Mouse (Mus musculus): Measurements from ENCODE around the gene Cerk. TPM values are rescaled to one million over a fixed set of nuclear protein-coding genes. Genes with fewer than 3 reads are reported as not detected.

The Cerk gene
- total and polyA plus RNA-seq, 3 experiments = 2.5 to 10.3 (median 4.4) TPM

GRCm38 (mm10) chr15:86146922-86147321 lies 39.0 kb downstream of the Cerk start:
- no peak for DNase-seq (ENCODE audit: extremely low read depth)
- dilution Hi-C loops (cut with MboI; ENCODE audit: extremely low pct_ligation_motif_present, extremely low pct_unique_long_range_greater_than_20kb, low sequenced_read_pairs) = no loop called here
- Histone ChIP-seq H3K79me2 (replicated peaks; ENCODE audit: control insufficient read depth, extremely low read depth, insufficient read depth, poor library complexity, severe bottlenecking) (no peaks in the 10 kb centered on the region), H3K4me3 (replicated peaks in 1 of 3; ENCODE audit: low read depth in 2 of 3, low read length in 2 of 3, poor library complexity in 1 of 3) (no peak overlapping the region), H3K27me3 (replicated peaks) (peaks cover 3% of the 10 kb centered on the region), H3K27ac (ENCODE audit: insufficient read depth, low read depth) (no peak overlapping the region), H3K36me3 (replicated peaks in 1 of 2; ENCODE audit: control insufficient read depth in 1 of 2, insufficient read depth in 1 of 2, low read length in 1 of 2) (peaks cover 25 to 42% of the 10 kb centered on the region in 2 experiments), H3K9ac (ENCODE audit: insufficient read depth, low read depth) (no peak overlapping the region), H3K4me2 (ENCODE audit: insufficient read depth, low read depth, poor library complexity, severe bottlenecking) (no peak overlapping the region), H3K9me3 (replicated peaks; ENCODE audit: low read length) (no peaks in the 10 kb centered on the region), H3K4me1 (ENCODE audit: control insufficient read depth in 1 of 2, insufficient read depth in 2 of 2) (no peaks in the 10 kb centered on the region)
- TF ChIP-seq SMC3 (IDR thresholded peaks at IDR 0.05; ENCODE audit: low read depth, low read length) (no peak), IRF4 (IDR thresholded peaks at IDR 0.05; ENCODE audit: low read depth, low read length) (no peak), RAD21 (IDR thresholded peaks at IDR 0.05; ENCODE audit: low read depth, low read length) (no peak), ZNF384 (IDR thresholded peaks at IDR 0.05; ENCODE audit: low read depth, low read length) (no peak), EP300 (IDR thresholded peaks at IDR 0.05; ENCODE audit: low read length) (no peak), CHD2 (IDR thresholded peaks at IDR 0.05; ENCODE audit: low read length) (no peak), POLR2A (IDR thresholded peaks at IDR 0.05; ENCODE audit: low read depth, low read length) (no peak), HCFC1 (IDR thresholded peaks at IDR 0.05; ENCODE audit: low read depth, low read length) (no peak), ELF1 (IDR thresholded peaks at IDR 0.05; ENCODE audit: low read depth, low read length) (no peak), USF2 (conservative IDR thresholded peaks at IDR 0.05; ENCODE audit: low read depth, low read length) (no peak), ETS1 (conservative IDR thresholded peaks at IDR 0.05; ENCODE audit: low read depth, low read length) (no peak), MAZ (IDR thresholded peaks at IDR 0.05; ENCODE audit: low read depth, low read length) (no peak), JUND (conservative IDR thresholded peaks at IDR 0.05; ENCODE audit: low read depth, low read length) (no peak)
- in situ Hi-C loops (cut with MboI; ENCODE audit: low pct_ligation_motif_present, low pct_unique_long_range_greater_than_20kb, low sequenced_read_pairs) = no loop called here

- Histone ChIP-seq H3K27ac (ENCODE audit: insufficient read depth, low read depth) (no peak overlapping the region), H3K9me3 (replicated peaks; ENCODE audit: low read length) (no peaks in the 10 kb centered on the region), H3K36me3 (replicated peaks in 1 of 2; ENCODE audit: control insufficient read depth in 1 of 2, insufficient read depth in 1 of 2, low read length in 1 of 2) (peaks cover 31 to 43% of the 10 kb centered on the region in 2 experiments), H3K4me2 (ENCODE audit: insufficient read depth, low read depth, poor library complexity, severe bottlenecking) (no peak overlapping the region), H3K79me2 (replicated peaks; ENCODE audit: control insufficient read depth, extremely low read depth, insufficient read depth, poor library complexity, severe bottlenecking) (no peaks in the 10 kb centered on the region), H3K4me1 (ENCODE audit: control insufficient read depth in 1 of 2, insufficient read depth in 2 of 2) (no peaks in the 10 kb centered on the region), H3K27me3 (replicated peaks) (peaks cover 3% of the 10 kb centered on the region), H3K9ac (ENCODE audit: insufficient read depth, low read depth) (no peak overlapping the region), H3K4me3 (replicated peaks in 1 of 3; ENCODE audit: low read depth in 2 of 3, low read length in 2 of 3, poor library complexity in 1 of 3) (no peak overlapping the region)
- TF ChIP-seq TBP (conservative IDR thresholded peaks at IDR 0.05; ENCODE audit: low read depth, low read length) (no peak), MAX (IDR thresholded peaks at IDR 0.05; ENCODE audit: low read length) (no peak)
- in situ Hi-C loops (cut with MboI; ENCODE audit: low pct_ligation_motif_present, low pct_unique_long_range_greater_than_20kb, low sequenced_read_pairs) = no loop called here
- dilution Hi-C loops (cut with MboI; ENCODE audit: extremely low pct_ligation_motif_present, extremely low pct_unique_long_range_greater_than_20kb, low sequenced_read_pairs) = no loop called here
- no peak for DNase-seq (ENCODE audit: extremely low read depth)
These were observed 40.9 kb downstream of the Cerk start for GRCm38 (mm10) chr15:86145046-86145445.

- H3K4me3 ChIP-seq (replicated peaks in 1 of 3; ENCODE audit: low read depth in 2 of 3, low read length in 2 of 3, poor library complexity in 1 of 3) = no peak overlapping the region
- no peak overlapping the region for H3K9ac ChIP-seq (ENCODE audit: insufficient read depth, low read depth)
- no peak overlapping the region for H3K27ac ChIP-seq (ENCODE audit: insufficient read depth, low read depth)
- H3K9me3 ChIP-seq (replicated peaks; ENCODE audit: low read length) = no peaks in the 10 kb centered on the region
- dilution Hi-C loops (cut with MboI; ENCODE audit: extremely low pct_ligation_motif_present, extremely low pct_unique_long_range_greater_than_20kb, low sequenced_read_pairs) = no loop called here
- peaks cover 3% of the 10 kb centered on the region for H3K27me3 ChIP-seq (replicated peaks)
- DNase-seq (ENCODE audit: extremely low read depth) = no peak
- TF ChIP-seq TBP (conservative IDR thresholded peaks at IDR 0.05; ENCODE audit: low read depth, low read length) = no peak
- TF ChIP-seq PAX5 (IDR thresholded peaks at IDR 0.05; ENCODE audit: low read length) = no peak
- no peak for TF ChIP-seq MXI1 (IDR thresholded peaks at IDR 0.05; ENCODE audit: low read depth, low read length)
- TF ChIP-seq MYC (IDR thresholded peaks at IDR 0.05; ENCODE audit: low read depth, low read length) = no peak
- no peak for TF ChIP-seq EP300 (IDR thresholded peaks at IDR 0.05; ENCODE audit: low read length)
- TF ChIP-seq CHD2 (IDR thresholded peaks at IDR 0.05; ENCODE audit: low read length) = no peak
- no peak for TF ChIP-seq MEF2A (IDR thresholded peaks at IDR 0.05; ENCODE audit: borderline replicate concordance, low read depth, low read length)
- no peak for TF ChIP-seq SIN3A (IDR thresholded peaks at IDR 0.05; ENCODE audit: low read length)
- TF ChIP-seq GABPA (IDR thresholded peaks at IDR 0.05; ENCODE audit: insufficient replicate concordance, low read depth, low read length) = no peak
- no peak for TF ChIP-seq KAT2A (IDR thresholded peaks at IDR 0.05; ENCODE audit: insufficient replicate concordance, low read length)
- TF ChIP-seq MAX (IDR thresholded peaks at IDR 0.05; ENCODE audit: low read length) = no peak
- no peak for TF ChIP-seq MAZ (IDR thresholded peaks at IDR 0.05; ENCODE audit: low read depth, low read length)
- no peak for TF ChIP-seq POLR2A (IDR thresholded peaks at IDR 0.05; ENCODE audit: low read depth, low read length)
- no peak for TF ChIP-seq ELF1 (IDR thresholded peaks at IDR 0.05; ENCODE audit: low read depth, low read length)
- no peak for TF ChIP-seq ZC3H11A (IDR thresholded peaks at IDR 0.05; ENCODE audit: low read depth, low read length)
- no peaks in the 10 kb centered on the region for H3K79me2 ChIP-seq (replicated peaks; ENCODE audit: control insufficient read depth, extremely low read depth, insufficient read depth, poor library complexity, severe bottlenecking)
- H3K4me1 ChIP-seq (ENCODE audit: control insufficient read depth in 1 of 2, insufficient read depth in 2 of 2) = no peaks in the 10 kb centered on the region
- in situ Hi-C loops (cut with MboI; ENCODE audit: low pct_ligation_motif_present, low pct_unique_long_range_greater_than_20kb, low sequenced_read_pairs) = no loop called here
- peaks cover 31 to 43% of the 10 kb centered on the region in 2 experiments for H3K36me3 ChIP-seq (replicated peaks in 1 of 2; ENCODE audit: control insufficient read depth in 1 of 2, insufficient read depth in 1 of 2, low read length in 1 of 2)
- H3K4me2 ChIP-seq (ENCODE audit: insufficient read depth, low read depth, poor library complexity, severe bottlenecking) = no peak overlapping the region
These were observed 41.4 kb downstream of the Cerk start for GRCm38 (mm10) chr15:86144577-86144976.

Data from CH12.LX (cell line).